Mouse (Mus musculus) bone marrow macrophage, adult 2 months (primary cell): ENCODE measurements around the gene Tstd1. TPM values are rescaled to one million over a fixed set of nuclear protein-coding genes. Genes with fewer than 3 reads are reported as not detected.

Experiments
- H3K27ac ChIP-seq: 2 replicates; pipeline ENCODE4 v1.5.1; 2012; ENCODE audit warnings: low read depth, low read length; ENCODE audit not compliant: insufficient read depth
- H3K4me1 ChIP-seq: 2 replicates; pipeline ENCODE4 v1.6.1; 2012; ENCODE audit warnings: low read length; ENCODE audit not compliant: control insufficient read depth, insufficient read depth
- H3K4me3 ChIP-seq: 2 replicates; pipeline ENCODE4 v1.5.1; 2012; ENCODE audit warnings: mild to moderate bottlenecking, low read length, moderate library complexity; ENCODE audit not compliant: insufficient read depth
- CTCF ChIP-seq: IDR thresholded peaks from 2 replicates; pipeline ENCODE4 v1.5.1; 2012; ENCODE audit warnings: low read depth, mild to moderate bottlenecking, low read length, moderate library complexity
- POLR2A ChIP-seq: IDR thresholded peaks from 2 replicates; pipeline ENCODE4 v1.6.1; 2012; ENCODE audit warnings: mild to moderate bottlenecking, low read depth, low read length, borderline replicate concordance
- polyA plus RNA-seq: library from polyadenylated mRNA; stranded (reverse); fragments of >200 nt; gene quantifications from 2 replicates; pipeline ENCODE4 v1.2.4, GENCODE M21; 2012; ENCODE audit not compliant: missing spikeins, insufficient read depth, insufficient read length

The Tstd1 gene
- polyA plus RNA-seq, 1 experiment, result 7.7 TPM

GRCm38 (mm10) chr1:171447692-171448091 lies 29.0 kb downstream of the Tstd1 start:
- TF ChIP-seq POLR2A (no peak), CTCF (no peak)
- Histone ChIP-seq H3K4me1 (peaks cover 14% of the 10 kb centered on the region), H3K4me3 (no peak overlapping the region), H3K27ac (no peak overlapping the region)

- no peak overlapping the region for H3K27ac ChIP-seq
- TF ChIP-seq POLR2A, result no peak
- no peak for TF ChIP-seq CTCF
- H3K4me1 ChIP-seq, result peaks cover 18% of the 10 kb centered on the region
- H3K4me3 ChIP-seq, result no peak overlapping the region
Measured at GRCm38 (mm10) chr1:171450062-171450461, 31.4 kb downstream of the Tstd1 start.

- Histone ChIP-seq H3K27ac (no peak overlapping the region), H3K4me3 (no peak overlapping the region), H3K4me1 (peaks cover 18% of the 10 kb centered on the region)
- TF ChIP-seq CTCF (no peak), POLR2A (no peak)
Measured at GRCm38 (mm10) chr1:171451001-171451400, 32.3 kb downstream of the Tstd1 start.

GRCm38 (mm10) chr1:171452522-171452921 lies 33.9 kb downstream of the Tstd1 start:
- Histone ChIP-seq H3K27ac (no peak overlapping the region), H3K4me3 (no peak overlapping the region), H3K4me1 (peaks cover 18% of the 10 kb centered on the region)
- TF ChIP-seq CTCF (no peak), POLR2A (no peak)

- TF ChIP-seq CTCF (no peak), POLR2A (no peak)
- Histone ChIP-seq H3K4me3 (no peak overlapping the region), H3K27ac (no peak overlapping the region), H3K4me1 (peaks cover 18% of the 10 kb centered on the region)
Measured at GRCm38 (mm10) chr1:171452923-171453322, 34.3 kb downstream of the Tstd1 start.

- peaks cover 21% of the 10 kb centered on the region for H3K4me1 ChIP-seq
- TF ChIP-seq POLR2A, result no peak
- TF ChIP-seq CTCF, result no peak
- H3K27ac ChIP-seq, result no peak overlapping the region
- no peak overlapping the region for H3K4me3 ChIP-seq
Measured at GRCm38 (mm10) chr1:171454926-171455325, 36.3 kb downstream of the Tstd1 start.

- TF ChIP-seq POLR2A (no peak), CTCF (no peak)
- Histone ChIP-seq H3K4me3 (no peak overlapping the region), H3K4me1 (peaks cover 15% of the 10 kb centered on the region), H3K27ac (no peak overlapping the region)
Measured at GRCm38 (mm10) chr1:171457568-171457967, 38.9 kb downstream of the Tstd1 start.

GRCm38 (mm10) chr1:171459791-171460190 lies 41.1 kb downstream of the Tstd1 start:
- no peak for TF ChIP-seq POLR2A
- no peak for TF ChIP-seq CTCF
- Histone ChIP-seq H3K4me3 (no peak overlapping the region), H3K4me1 (peaks cover 15% of the 10 kb centered on the region), H3K27ac (no peak overlapping the region)

- peaks cover 21% of the 10 kb centered on the region for H3K4me1 ChIP-seq
- H3K4me3 ChIP-seq, result no peak overlapping the region
- no peak overlapping the region for H3K27ac ChIP-seq
- TF ChIP-seq POLR2A (no peak), CTCF (no peak)
Measured at GRCm38 (mm10) chr1:171460551-171461503, 42.2 kb downstream of the Tstd1 start.

- Histone ChIP-seq H3K4me3 (no peak overlapping the region), H3K4me1 (peaks cover 30% of the 10 kb centered on the region), H3K27ac (no peak overlapping the region)
- TF ChIP-seq CTCF (no peak), POLR2A (no peak)
Measured at GRCm38 (mm10) chr1:171463133-171463532, 44.5 kb downstream of the Tstd1 start.
